Mouse (Mus musculus) hindbrain, embryonic 16.5 days (tissue): Measurements from ENCODE around the gene Gpx2. TPM values are rescaled to one million over a fixed set of nuclear protein-coding genes. Genes with fewer than 3 reads are reported as not detected.

ENCODE experiments used
- ATAC-seq: fragments of 200-750 bp; cut with Nextera tagmentation; 2 replicates; pipeline ENCODE4 v1.8.0; 2017; ENCODE audit warnings: moderate TSS enrichment, moderate library complexity
- H3K27ac ChIP-seq: fragments of 300-500 bp; sonication (generic); 2 replicates; pipeline ENCODE4 v1.5.1; 2014; ENCODE audit warnings: low read depth, mild to moderate bottlenecking, control low read depth, low read length, moderate library complexity
- H3K27me3 ChIP-seq: fragments of 300-500 bp; sonication (generic); replicated peaks from 2 replicates; pipeline ENCODE4 v1.6.1; 2014; ENCODE audit warnings: low read length; ENCODE audit not compliant: control insufficient read depth, insufficient read depth
- H3K36me3 ChIP-seq: fragments of 300-500 bp; sonication (generic); 2 replicates; pipeline ENCODE4 v1.6.1; 2014; ENCODE audit warnings: mild to moderate bottlenecking, low read length, moderate library complexity, mixed read lengths; ENCODE audit not compliant: control insufficient read depth, insufficient read depth
- H3K4me1 ChIP-seq: fragments of 300-500 bp; sonication (generic); 2 replicates; pipeline ENCODE4 v1.6.1; 2014; ENCODE audit warnings: low read depth, low read length; ENCODE audit not compliant: control insufficient read depth, insufficient read depth
- H3K4me2 ChIP-seq: fragments of 300-500 bp; sonication (generic); 2 replicates; pipeline ENCODE4 v1.6.1; 2014; ENCODE audit warnings: mild to moderate bottlenecking, low read length, control low read depth, moderate library complexity
- H3K4me3 ChIP-seq: fragments of 300-500 bp; sonication (generic); 2 replicates; pipeline ENCODE4 v1.5.1; 2014; ENCODE audit warnings: mild to moderate bottlenecking, low read length, control low read depth, moderate library complexity
- H3K9ac ChIP-seq: fragments of 300-500 bp; sonication (generic); 2 replicates; pipeline ENCODE4 v1.6.1; 2014; ENCODE audit warnings: low read depth, mild to moderate bottlenecking, control low read depth, low read length, moderate library complexity
- H3K9me3 ChIP-seq: fragments of 300-500 bp; sonication (generic); 2 replicates; pipeline ENCODE4 v1.6.1; 2014; ENCODE audit warnings: mild to moderate bottlenecking, low read length, moderate library complexity; ENCODE audit not compliant: control insufficient read depth
- WGBS: fragments of 180-500 bp; shearing (Covaris S2); extraction: QIAGEN DNeasy Blood & Tissue Kit; methylation state at CpG from one replicate; pipeline ENCODE4 v1.1.7; 2014; 5-methylcytosine and 5-hydroxymethylcytosine counted together
- polyA plus RNA-seq: library from polyadenylated mRNA; unstranded; fragments of >200 nt; fragmentation: Nextera tagmentation; extraction: Ambion mirVana; gene quantifications from 2 replicates; pipeline ENCODE4 v1.2.1, GENCODE M21; 2015

Gene Gpx2
- polyA plus RNA-seq, 1 experiment from 2014 or later, result 0.20 TPM

- H3K9ac ChIP-seq, result no peak overlapping the region
- WGBS, result 93% methylated on average over 5 of the region's 5 CpGs
- peaks cover 5% of the 10 kb centered on the region for H3K4me1 ChIP-seq
- no peak overlapping the region for H3K27ac ChIP-seq
- no peak for ATAC-seq
- H3K27me3 ChIP-seq, result no peaks in the 10 kb centered on the region
- no peak overlapping the region for H3K4me3 ChIP-seq
- H3K4me2 ChIP-seq, result no peak overlapping the region
- no peaks in the 10 kb centered on the region for H3K9me3 ChIP-seq
- H3K36me3 ChIP-seq, result no peaks in the 10 kb centered on the region
Measured at GRCm38 (mm10) chr12:76770841-76771500, 24.4 kb downstream of the Gpx2 start.

GRCm38 (mm10) chr12:76765901-76766630 is 29.3 kb downstream of the Gpx2 start:
- Histone ChIP-seq H3K9ac (peak overlapping the region; percentile 73), H3K27ac (peak overlapping the region; percentile 87), H3K4me2 (peak overlapping the region; percentile 64), H3K4me1 (peaks cover 10% of the 10 kb centered on the region), H3K27me3 (no peaks in the 10 kb centered on the region), H3K36me3 (no peaks in the 10 kb centered on the region), H3K4me3 (peak overlapping the region; percentile 55), H3K9me3 (no peaks in the 10 kb centered on the region)
- ATAC-seq, result peak; percentile 28
- WGBS, result 31% methylated on average over 20 of the region's 20 CpGs

GRCm38 (mm10) chr12:76765354-76765851 is 30.0 kb downstream of the Gpx2 start, which contains the start of the genes Churc1 and Fntb:
Gene Churc1 (plus strand): TSS chr12:76765538.
Gene Fntb (plus strand): TSS chr12:76765589.
- Histone ChIP-seq H3K9ac (peak within 1 kb of the TSS; percentile 73), H3K4me1 (peaks cover 10% of the 10 kb centered on the region), H3K4me3 (peak within 1 kb of the TSS; percentile 55), H3K27me3 (no peaks in the 10 kb centered on the region), H3K36me3 (no peaks in the 10 kb centered on the region), H3K27ac (peak within 1 kb of the TSS; percentile 87), H3K4me2 (peak within 1 kb of the TSS; percentile 64), H3K9me3 (no peaks in the 10 kb centered on the region)
- ATAC-seq, result peak; percentile 97
- under 1% methylated on average over 31 of the region's 31 CpGs for WGBS

- no peaks in the 10 kb centered on the region for H3K27me3 ChIP-seq
- WGBS, result 45% methylated on average over 14 of the region's 14 CpGs
- ATAC-seq, result no peak
- no peaks in the 10 kb centered on the region for H3K4me1 ChIP-seq
- no peak overlapping the region for H3K9ac ChIP-seq
- H3K27ac ChIP-seq, result no peak overlapping the region
- no peak overlapping the region for H3K4me3 ChIP-seq
- no peak overlapping the region for H3K4me2 ChIP-seq
- no peaks in the 10 kb centered on the region for H3K36me3 ChIP-seq
- no peaks in the 10 kb centered on the region; the same call in 1 of the 2 replicates for H3K9me3 ChIP-seq
Measured at GRCm38 (mm10) chr12:76752652-76753318, 42.6 kb downstream of the Gpx2 start.

GRCm38 (mm10) chr12:76750866-76751459 is 44.4 kb downstream of the Gpx2 start:
- H3K36me3 ChIP-seq, result no peaks in the 10 kb centered on the region
- H3K27me3 ChIP-seq, result no peaks in the 10 kb centered on the region
- H3K4me1 ChIP-seq, result no peaks in the 10 kb centered on the region
- ATAC-seq, result no peak
- 78% methylated on average over 16 of the region's 16 CpGs for WGBS
- H3K4me3 ChIP-seq, result no peak overlapping the region
- no peak overlapping the region for H3K4me2 ChIP-seq
- no peaks in the 10 kb centered on the region; the same call in 1 of the 2 replicates for H3K9me3 ChIP-seq
- no peak overlapping the region for H3K27ac ChIP-seq
- no peak overlapping the region for H3K9ac ChIP-seq

Other genes with a start within 250 kb of the Gpx2 start
- gene Sptb, start 85.0 kb downstream of the Gpx2 start, polyA plus RNA-seq, result 7.0 and 8.4 TPM in 2 replicates
- gene Churc1, start 30.0 kb downstream of the Gpx2 start, polyA plus RNA-seq, result 135 and 139 TPM in 2 replicates
- gene Fntb, start 30.0 kb downstream of the Gpx2 start, polyA plus RNA-seq, result 41.7 and 47.8 TPM in 2 replicates
- gene Rab15, start 27.4 kb upstream of the Gpx2 start, polyA plus RNA-seq, result 59.2 and 59.9 TPM in 2 replicates
- 16.4 and 17.0 TPM in 2 replicates for gene Max, start 166.6 kb upstream of the Gpx2 start, polyA plus RNA-seq